Mouse (Mus musculus) spleen, postnatal 14 days (tissue): ENCODE results near the gene App.

Experiments used
- DNase-seq, 2 experiments: peaks; one replicate each; pipeline ENCODE4 v3.0.0; 2021 to 2022; ENCODE audit warnings: low spot score in 2 of 2

The App gene

DNA sequence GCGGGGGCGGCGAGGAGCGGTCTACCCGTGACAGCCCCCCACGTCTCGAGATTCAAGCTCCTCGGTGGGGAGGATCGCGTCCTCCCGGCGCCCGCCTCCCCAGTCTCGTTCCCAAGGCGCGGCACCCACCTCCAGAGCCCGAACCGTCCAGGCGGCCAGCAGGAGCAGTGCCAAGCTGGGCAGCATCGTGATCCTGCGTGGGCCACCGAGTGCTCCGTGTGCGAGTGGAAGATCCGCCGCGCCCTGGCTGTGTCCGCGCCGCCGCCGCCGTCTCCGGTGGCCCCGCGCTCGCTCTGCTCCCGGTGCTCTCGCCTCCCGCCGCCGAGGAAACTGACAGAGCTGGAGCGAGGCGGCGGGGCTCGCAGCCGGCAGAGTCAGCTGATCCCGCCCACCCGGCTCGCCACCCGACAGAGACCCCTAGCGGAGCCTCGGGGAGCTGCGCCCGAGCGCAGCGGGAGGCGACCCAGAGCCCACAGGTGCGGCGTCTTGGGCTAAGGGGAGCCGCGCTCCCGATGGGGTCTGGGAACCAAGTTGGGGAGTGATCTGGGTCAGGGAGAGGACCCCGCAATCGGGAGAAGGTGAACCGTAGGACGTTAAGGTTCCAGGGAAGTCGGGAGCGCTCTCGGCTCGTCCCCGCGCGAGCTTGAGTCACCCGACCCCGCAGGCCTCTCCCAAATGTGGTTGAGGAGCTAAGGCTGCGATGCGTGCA lies at the start of gene App:
Gene App (minus strand): TSS at position 394 of the 709 bp plus-strand sequence.
- DNase-seq: peak; percentile 59 to 74

- no peak for DNase-seq
Observed at GRCm38 (mm10) chr16:85215846-85216245, 42.3 kb upstream of the App start.

- no peak for DNase-seq
Observed at GRCm38 (mm10) chr16:85215173-85215572, 41.6 kb upstream of the App start.

- no peak for DNase-seq
Observed at GRCm38 (mm10) chr16:85195622-85196021, 22.1 kb upstream of the App start.

DNA sequence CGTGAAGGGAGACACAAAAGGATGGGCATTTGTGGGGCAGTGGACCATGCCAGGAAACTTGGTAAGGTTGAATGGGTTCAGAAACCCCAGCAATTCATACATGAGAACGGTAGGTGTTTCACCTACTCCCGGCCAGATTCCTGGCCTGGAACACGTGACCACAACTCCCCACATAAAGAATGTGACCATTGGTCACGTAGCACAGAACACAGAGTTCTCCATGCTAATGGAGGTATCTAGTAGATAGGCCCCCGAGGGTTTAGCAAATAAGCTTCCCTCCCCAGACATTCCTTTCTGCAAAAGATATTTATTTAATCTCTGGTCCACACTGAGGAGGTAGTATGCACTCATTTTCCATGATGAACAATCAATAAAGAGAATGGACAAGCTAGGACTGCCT lies 21.6 kb upstream of the App start:
- DNase-seq: no peak

GRCm38 (mm10) chr16:85181502-85181901 lies 7.9 kb upstream of the App start:
- no peak for DNase-seq

- DNase-seq: no peak
Observed at GRCm38 (mm10) chr16:85180710-85181109, 7.1 kb upstream of the App start.

GRCm38 (mm10) chr16:85176666-85177065 lies 3.1 kb upstream of the App start:
- DNase-seq: no peak

DNA sequence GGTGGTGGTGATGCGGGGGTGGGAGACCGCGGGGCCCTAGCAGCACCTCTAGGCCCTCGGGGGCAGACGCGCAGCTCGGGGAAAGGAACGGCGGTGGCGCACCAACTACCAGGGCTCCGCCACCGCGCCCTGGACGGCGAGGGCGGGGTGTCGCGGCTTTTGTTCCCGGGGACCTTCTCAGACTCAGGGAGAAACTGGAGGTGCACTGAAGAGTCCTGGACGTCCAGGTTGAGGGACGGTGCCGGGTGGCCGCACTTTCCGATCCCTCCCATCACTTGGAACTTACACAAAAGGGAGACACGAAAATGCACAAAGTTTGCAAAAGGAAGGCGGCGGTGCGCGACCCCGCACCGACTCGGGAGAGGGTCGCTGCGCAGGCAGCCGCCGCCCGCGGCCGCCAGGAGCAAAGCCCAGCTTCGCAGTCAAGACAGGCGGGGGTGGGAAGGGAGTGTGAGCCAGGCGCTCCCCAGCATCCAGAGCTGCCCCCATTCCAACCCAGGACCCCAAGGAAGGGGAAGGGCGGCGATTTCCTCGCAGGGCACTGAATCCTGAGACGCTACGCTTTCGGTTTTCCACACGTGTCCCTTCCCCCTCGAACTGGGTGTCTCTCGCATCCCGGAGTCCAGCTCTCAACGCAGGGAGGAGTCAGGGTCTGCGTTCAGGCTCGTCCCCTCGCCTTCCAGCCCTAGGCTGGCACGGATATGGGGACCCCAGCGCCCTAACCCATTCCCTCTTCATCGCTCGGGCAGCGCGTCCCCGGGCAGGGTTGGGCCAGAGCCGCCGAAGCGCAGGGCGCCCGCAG lies 794 bp downstream of the App start:
- DNase-seq: no peak

GRCm38 (mm10) chr16:85171976-85172570 lies 1.5 kb downstream of the App start:
- DNase-seq: no peak

DNA sequence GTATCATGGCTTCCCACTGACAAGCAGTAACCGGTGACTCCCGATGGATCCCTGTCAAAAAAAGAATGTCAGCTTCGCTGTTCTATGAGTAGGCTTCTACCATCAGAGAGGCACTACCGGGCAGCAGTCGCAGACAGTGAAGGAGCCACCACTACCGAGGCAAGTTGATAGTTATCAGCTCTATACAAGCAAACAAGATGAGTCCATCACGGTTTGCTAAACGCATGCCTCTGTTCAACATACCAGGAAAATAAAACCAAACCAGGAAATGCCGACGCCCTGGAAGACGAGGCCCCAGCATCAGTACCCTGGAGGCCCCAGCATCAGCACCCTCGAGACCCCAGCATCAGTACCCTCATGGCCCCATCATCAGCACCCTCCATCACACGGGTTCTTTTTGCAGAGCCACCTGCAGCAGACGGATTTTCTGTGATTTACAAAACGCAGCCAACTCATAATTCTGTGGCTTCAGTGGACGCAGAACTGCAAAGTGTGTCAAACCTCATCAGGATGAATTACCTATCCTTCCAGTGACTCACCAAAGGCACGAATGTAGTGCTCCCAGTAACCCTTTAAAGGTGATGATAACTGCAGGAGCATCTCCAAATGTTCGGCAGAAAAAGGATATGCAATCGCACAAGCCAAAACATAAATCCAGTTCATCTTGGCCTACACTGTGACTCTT lies 2.6 kb downstream of the App start:
- no peak for DNase-seq

- no peak for DNase-seq
Observed at GRCm38 (mm10) chr16:85168821-85169220, 4.7 kb downstream of the App start.

GRCm38 (mm10) chr16:85166205-85166604 lies 7.4 kb downstream of the App start:
- no peak for DNase-seq

GRCm38 (mm10) chr16:85165631-85166030 lies 7.9 kb downstream of the App start:
- no peak for DNase-seq

DNA sequence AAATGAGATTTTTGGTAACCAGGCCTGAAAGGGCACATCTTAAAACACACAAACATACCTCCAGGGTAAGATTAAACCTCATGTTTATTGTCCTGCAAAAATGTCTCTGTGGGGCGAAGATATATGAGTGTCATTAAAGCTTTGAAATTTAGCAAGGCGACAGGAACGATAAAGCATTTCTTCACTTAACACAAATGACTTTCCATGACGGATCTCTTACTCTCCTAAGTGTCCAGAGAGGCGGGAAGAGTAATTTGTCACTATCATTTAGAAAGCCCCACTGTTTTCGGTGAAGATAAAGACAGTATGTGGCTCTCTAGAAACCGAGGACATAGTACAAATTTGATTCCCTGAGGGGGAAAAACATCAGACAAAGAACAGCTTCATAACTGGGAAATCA lies 8.4 kb downstream of the App start:
- no peak for DNase-seq

DNA sequence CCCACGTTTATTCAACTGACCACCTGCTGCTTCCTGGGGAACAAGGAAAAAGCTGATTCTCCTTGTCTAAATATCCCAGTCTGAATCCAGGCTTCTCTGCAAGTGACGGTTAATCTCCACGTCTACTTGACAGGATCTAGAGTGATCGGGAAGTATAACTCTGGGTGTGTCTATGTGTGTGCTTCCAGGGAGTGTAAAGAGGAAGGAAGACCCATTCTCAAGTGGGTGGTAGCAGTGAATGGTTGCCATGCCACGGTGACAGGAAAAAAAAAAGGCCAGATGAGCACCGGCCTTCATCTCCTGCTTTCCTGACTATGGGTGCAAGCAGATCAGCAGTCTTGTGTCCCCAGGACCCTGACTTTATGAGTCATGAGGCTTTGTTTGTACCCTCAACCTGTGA lies 10.8 kb downstream of the App start:
- DNase-seq: no peak

DNA sequence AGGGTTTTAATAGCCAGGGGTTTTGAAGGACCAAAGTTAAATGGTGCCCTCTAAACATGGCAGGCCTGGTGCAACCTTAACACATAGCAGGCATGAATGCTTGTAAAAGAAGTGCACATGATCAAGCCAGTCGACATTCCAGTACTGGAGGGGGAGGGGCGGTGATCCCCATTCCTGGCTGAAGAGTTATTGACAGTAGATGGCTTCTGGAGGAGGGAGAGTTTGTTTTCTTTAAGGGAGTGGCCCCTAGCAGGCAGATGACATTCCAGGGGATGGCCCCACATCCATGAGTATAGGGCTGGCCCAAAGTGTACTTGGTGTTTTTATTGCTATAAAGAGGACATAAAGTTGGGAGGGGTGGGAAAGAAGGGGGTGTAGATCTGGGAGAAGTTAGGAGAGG lies 13.4 kb downstream of the App start:
- no peak for DNase-seq

GRCm38 (mm10) chr16:85157796-85158546 lies 15.6 kb downstream of the App start:
- DNase-seq: no peak

DNA sequence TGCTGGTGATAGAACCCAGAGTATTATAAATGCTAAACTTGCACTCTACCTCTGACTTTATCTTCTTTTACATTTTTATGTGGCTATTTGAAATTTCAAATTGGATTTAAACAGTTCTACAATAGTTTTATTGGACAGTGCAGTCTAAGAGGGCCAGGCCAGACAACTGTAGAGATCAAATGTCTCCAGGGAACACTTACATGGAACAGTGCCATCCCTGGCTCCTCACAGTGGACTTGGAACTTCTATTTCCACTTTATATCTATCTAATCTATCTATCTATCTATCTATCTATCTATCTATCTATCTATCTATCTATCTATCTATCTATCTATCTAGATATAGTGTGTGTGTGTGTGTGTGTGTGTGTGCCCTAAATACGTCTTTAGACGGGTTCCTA lies 16.4 kb downstream of the App start:
- DNase-seq: no peak

GRCm38 (mm10) chr16:85155836-85156235 lies 17.7 kb downstream of the App start:
- no peak for DNase-seq

- no peak for DNase-seq
Observed at GRCm38 (mm10) chr16:85152457-85152856, 21.1 kb downstream of the App start.

- no peak for DNase-seq
Observed at GRCm38 (mm10) chr16:85151681-85152080, 21.9 kb downstream of the App start.
